Mouse (Mus musculus) hindbrain, embryonic 11.5 days (tissue): ENCODE data around the gene Syt12. TPM values are rescaled to one million over a fixed set of nuclear protein-coding genes. Genes with fewer than 3 reads are reported as not detected.

Source experiments
- ATAC-seq: fragments of 200-750 bp; cut with Nextera tagmentation; 2 replicates; pipeline ENCODE4 v1.8.0; 2017; ENCODE audit warnings: mild to moderate bottlenecking, moderate TSS enrichment, moderate library complexity; ENCODE audit not compliant: low FRiP score
- DNase-seq: peaks from one replicate; pipeline ENCODE4 v3.0.0-alpha.2; 2015; ENCODE audit warnings: low spot score
- H3K27ac ChIP-seq: fragments of 300-500 bp; sonication (generic); 2 replicates; pipeline ENCODE4 v1.5.1; 2014; ENCODE audit warnings: mild to moderate bottlenecking, low read depth, low read length
- H3K27me3 ChIP-seq: fragments of 300-500 bp; sonication (generic); 2 replicates; pipeline ENCODE4 v1.6.1; 2014; ENCODE audit warnings: mild to moderate bottlenecking, low read length, moderate library complexity, mixed read lengths; ENCODE audit not compliant: control insufficient read depth, insufficient read depth
- H3K36me3 ChIP-seq: fragments of 300-500 bp; sonication (generic); 2 replicates; pipeline ENCODE4 v1.6.1; 2014; ENCODE audit warnings: mild to moderate bottlenecking, low read length, moderate library complexity, mixed read lengths; ENCODE audit not compliant: control insufficient read depth, insufficient read depth
- H3K4me1 ChIP-seq: fragments of 300-500 bp; sonication (generic); replicated peaks from 2 replicates; pipeline ENCODE4 v1.6.1; 2014; ENCODE audit warnings: low read length, mixed read lengths; ENCODE audit not compliant: control insufficient read depth, insufficient read depth
- H3K4me2 ChIP-seq: fragments of 300-500 bp; sonication (generic); replicated peaks from 2 replicates; pipeline ENCODE4 v1.6.1; 2014; ENCODE audit warnings: mild to moderate bottlenecking, low read depth, low read length
- H3K4me3 ChIP-seq: fragments of 300-500 bp; sonication (generic); 2 replicates; pipeline ENCODE4 v1.5.1; 2014; ENCODE audit warnings: low read depth, low read length
- H3K9ac ChIP-seq: fragments of 300-500 bp; sonication (generic); 2 replicates; pipeline ENCODE4 v1.6.1; 2014; ENCODE audit warnings: low read depth, low read length
- H3K9me3 ChIP-seq: fragments of 300-500 bp; sonication (generic); 2 replicates; pipeline ENCODE4 v1.6.1; 2016; ENCODE audit warnings: low read length; ENCODE audit not compliant: control insufficient read depth
- WGBS: fragments of 180-500 bp; shearing (Covaris S2); extraction: QIAGEN DNeasy Blood & Tissue Kit; methylation state at CpG from one replicate; pipeline ENCODE4 v1.1.7; 2014; 5-methylcytosine and 5-hydroxymethylcytosine counted together
- polyA plus RNA-seq: library from polyadenylated mRNA; unstranded; fragments of >200 nt; fragmentation: Nextera tagmentation; extraction: Ambion mirVana; gene quantifications from 2 replicates; pipeline ENCODE4 v1.2.1, GENCODE M21; 2014

Syt12 gene
- polyA plus RNA-seq = 0.91 and 0.99 TPM in 2 replicates

DNA sequence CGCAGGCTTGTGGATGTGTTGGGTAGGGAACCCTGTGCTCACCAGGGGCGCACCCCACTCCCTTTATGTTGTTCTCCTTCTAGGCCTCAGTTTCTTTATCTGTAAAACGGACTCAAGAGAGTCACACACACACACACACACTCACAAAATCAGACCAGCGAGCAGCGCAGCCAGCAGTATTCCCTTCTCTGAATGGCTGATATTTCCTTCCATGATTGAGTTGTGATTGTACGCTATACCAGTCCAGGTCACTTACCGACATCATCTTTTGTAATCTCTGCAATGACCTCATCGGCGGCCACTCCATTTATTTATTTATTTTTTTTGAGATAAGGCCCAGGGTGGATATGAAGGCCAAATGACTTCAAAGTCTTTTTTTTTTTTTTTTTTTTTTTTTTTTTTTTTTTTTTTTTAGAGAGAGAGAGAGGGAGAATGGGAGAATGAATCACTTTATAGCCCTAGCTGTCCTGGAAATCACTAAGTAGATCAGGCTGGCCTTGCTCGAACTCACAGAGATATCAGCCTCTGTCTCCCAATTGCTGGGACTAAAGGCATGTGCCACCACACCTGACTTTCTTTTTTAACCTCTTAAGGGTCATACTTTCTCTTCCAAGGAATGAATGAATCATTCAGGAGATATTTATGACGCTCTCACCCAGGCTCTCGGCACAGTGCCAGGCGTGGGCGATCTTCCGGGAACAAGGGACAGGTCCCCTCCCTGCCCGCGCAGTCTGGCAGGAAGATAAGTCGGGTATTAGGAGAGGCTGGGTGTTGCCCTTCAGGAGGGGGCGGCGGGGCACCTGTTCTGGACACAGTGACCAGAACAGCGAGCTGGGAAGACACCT is at the start of gene Syt12:
Gene Syt12, minus strand, starts transcription at position 103 of the 845 bp plus-strand sequence.
- Histone ChIP-seq H3K36me3 (no peaks in the 10 kb centered on the region), H3K27ac (no peak within 1 kb of the TSS), H3K27me3 (peaks cover 31% of the 10 kb centered on the region), H3K9me3 (no peaks in the 10 kb centered on the region), H3K9ac (peak within 1 kb of the TSS; percentile 56), H3K4me2 (peak within 1 kb of the TSS; percentile 94), H3K4me1 (0 out of 2 replicates have a peak, but pooled peaks cover 2% of the 10 kb centered on the region), H3K4me3 (peak within 1 kb of the TSS; percentile 53)
- no peak for ATAC-seq
- WGBS = 38% methylated on average over 21 of the region's 21 CpGs
- peak; percentile 12 for DNase-seq

DNA sequence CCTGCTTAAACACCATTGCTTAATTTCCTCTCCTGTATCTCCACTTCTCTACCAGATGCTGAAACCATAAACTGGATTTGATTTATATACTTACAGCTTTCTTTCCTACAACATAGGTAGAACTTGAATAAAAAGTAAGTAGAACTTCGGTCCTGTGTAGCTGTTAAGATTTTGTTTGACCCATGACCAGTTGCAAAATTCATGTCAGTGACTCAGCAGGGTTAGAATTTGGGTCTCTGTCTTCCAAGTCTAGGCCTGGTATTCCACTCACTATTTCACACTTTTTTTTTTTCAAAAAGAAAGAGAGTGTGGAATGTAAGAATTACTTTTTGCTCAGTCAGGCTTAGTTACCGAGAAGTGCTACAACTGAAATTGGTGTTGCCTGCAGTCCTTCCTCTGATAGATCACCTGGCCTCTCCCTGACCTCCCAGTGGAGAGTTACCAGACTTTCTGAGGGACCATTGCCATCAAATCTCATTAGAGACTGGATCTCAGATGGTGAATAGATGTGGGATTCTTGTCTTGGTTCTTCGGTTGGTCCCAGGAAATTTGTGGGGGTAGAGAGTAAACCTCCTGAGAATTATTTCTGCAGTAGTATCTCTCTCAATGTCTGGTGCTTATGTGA is 44.3 kb upstream of the Syt12 start:
- no peak overlapping the region for H3K9ac ChIP-seq
- no peak overlapping the region for H3K4me2 ChIP-seq
- no peaks in the 10 kb centered on the region for H3K27me3 ChIP-seq
- no peaks in the 10 kb centered on the region for H3K4me1 ChIP-seq
- DNase-seq (no peak), ATAC-seq (no peak)
- no peak overlapping the region for H3K4me3 ChIP-seq
- WGBS = 84% methylated on average over 3 of the region's 3 CpGs
- no peak overlapping the region for H3K27ac ChIP-seq
- no peaks in the 10 kb centered on the region for H3K9me3 ChIP-seq
- no peaks in the 10 kb centered on the region for H3K36me3 ChIP-seq

DNA sequence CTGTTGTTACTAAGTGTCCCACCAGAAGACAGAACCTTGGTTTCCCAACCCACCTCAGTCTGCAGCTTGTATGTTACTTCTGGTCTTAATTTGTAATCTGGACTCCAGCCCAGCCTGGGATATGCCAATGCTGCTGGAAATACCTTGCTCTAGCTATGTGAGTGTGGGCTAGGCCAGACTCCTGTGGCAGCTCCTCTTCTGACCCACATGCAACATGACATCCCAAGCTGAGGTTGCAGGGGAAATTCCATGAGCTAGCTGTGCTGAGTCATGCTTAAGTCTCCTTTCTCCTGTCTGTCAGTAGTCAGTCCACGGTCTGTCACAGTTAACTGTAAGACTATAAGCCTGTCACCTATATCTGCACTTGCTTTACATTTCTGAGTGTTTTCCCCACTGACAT is 40.2 kb upstream of the Syt12 start:
- 85% methylated on average over 1 of the region's 1 CpGs for WGBS
- no peaks in the 10 kb centered on the region for H3K4me1 ChIP-seq

DNA sequence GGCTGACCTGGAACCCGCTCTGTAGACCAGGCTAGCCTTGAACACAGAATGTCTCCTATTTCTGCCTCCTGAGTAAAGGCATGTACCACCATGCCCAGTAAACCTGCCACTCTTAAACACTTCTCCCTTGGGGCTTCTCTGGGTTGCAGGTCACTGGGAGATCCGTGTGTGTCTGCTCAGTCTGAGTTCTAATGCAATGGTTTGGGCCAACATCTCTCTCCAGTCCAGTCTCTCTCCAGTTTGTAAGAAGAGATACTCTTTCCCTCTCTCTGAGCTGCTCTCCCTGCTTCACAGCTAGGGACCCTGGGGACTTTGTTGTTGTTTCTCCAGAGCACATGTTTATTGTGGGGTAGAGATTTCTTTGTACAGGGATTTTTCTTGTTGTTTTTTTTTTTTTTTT is 39.0 kb upstream of the Syt12 start:
- no peaks in the 10 kb centered on the region for H3K36me3 ChIP-seq
- WGBS = 69% methylated on average over 2 of the region's 2 CpGs
- no peak for ATAC-seq

More for the DNA sequence above, 40.2 kb upstream of the Syt12 start:
- H3K27me3 ChIP-seq = no peaks in the 10 kb centered on the region
- DNase-seq (no peak), ATAC-seq (no peak)
- no peak overlapping the region for H3K4me2 ChIP-seq
- no peak overlapping the region for H3K9ac ChIP-seq
- H3K36me3 ChIP-seq = no peaks in the 10 kb centered on the region
- H3K27ac ChIP-seq = no peak overlapping the region
- no peak overlapping the region for H3K4me3 ChIP-seq
- H3K9me3 ChIP-seq = no peaks in the 10 kb centered on the region

DNA sequence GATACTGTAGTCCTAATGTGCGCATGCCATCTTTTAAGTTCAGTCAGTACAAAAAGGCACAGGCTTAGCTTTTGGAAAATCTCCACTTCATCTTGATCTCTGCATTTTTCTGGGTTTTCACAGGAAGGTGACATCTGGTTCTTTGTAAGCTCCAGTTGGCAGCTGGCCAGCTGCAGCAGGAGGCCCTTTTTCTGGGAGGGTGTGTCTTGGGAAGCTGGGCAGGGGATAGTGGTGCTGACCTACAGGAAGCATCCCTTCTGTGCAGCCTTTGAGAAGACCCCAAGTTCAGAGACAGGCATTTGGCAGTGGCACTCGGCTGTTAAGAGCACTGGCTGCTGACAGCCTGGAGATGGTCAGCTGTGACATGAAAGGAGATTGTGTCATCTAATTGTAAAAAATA is 38.5 kb upstream of the Syt12 start:
- 64% methylated on average over 2 of the region's 2 CpGs for WGBS
- H3K9me3 ChIP-seq = no peaks in the 10 kb centered on the region
- peak; percentile 38 for DNase-seq

More for the DNA sequence above, 39.0 kb upstream of the Syt12 start:
- H3K9ac ChIP-seq = no peak overlapping the region
- H3K27me3 ChIP-seq = no peaks in the 10 kb centered on the region
- no peak overlapping the region for H3K4me3 ChIP-seq
- no peaks in the 10 kb centered on the region for H3K9me3 ChIP-seq
- no peaks in the 10 kb centered on the region for H3K4me1 ChIP-seq
- no peak overlapping the region for H3K27ac ChIP-seq
- no peak overlapping the region for H3K4me2 ChIP-seq
- no peak for DNase-seq

DNA sequence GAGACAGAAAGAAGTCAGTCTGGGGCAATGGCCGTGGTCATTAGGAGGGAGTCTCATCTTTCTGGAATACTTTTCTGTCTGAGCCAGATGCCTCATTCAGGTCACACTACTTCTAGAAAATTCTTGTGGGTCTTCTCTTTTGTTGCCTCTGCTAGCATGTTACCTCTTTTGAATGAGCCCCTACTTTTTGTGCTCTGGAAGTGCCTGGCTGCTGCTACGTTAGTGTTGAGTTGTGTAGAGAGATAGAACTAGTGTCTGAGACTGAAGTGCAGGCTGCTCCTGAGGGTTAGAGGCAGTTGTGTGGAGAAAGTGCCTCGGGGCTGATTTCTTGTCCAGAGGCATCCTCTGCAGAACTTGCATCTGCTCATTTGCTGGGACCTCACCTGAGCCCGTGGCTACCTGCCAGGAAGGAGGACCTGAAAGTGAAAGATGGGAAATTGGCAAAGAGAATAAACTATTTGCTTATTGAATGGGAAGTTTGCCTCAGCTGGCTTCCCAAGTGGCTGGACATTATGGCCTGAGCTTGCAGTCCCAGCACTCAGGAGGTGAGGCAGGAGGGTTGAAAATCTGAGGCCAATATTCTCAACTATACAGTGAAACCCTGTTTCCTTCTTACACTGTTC is 36.1 kb upstream of the Syt12 start:
- no peaks in the 10 kb centered on the region for H3K36me3 ChIP-seq
- ATAC-seq (no peak), DNase-seq (no peak)
- H3K4me3 ChIP-seq = no peak overlapping the region
- no peaks in the 10 kb centered on the region for H3K4me1 ChIP-seq
- 70% methylated on average over 4 of the region's 4 CpGs for WGBS
- no peak overlapping the region for H3K4me2 ChIP-seq
- H3K27ac ChIP-seq = no peak overlapping the region
- no peak overlapping the region for H3K9ac ChIP-seq
- no peaks in the 10 kb centered on the region for H3K27me3 ChIP-seq
- H3K9me3 ChIP-seq = no peaks in the 10 kb centered on the region

More for the DNA sequence above, 38.5 kb upstream of the Syt12 start:
- no peaks in the 10 kb centered on the region for H3K4me1 ChIP-seq
- H3K9ac ChIP-seq = no peak overlapping the region
- H3K4me2 ChIP-seq = no peak overlapping the region
- no peak for ATAC-seq
- no peak overlapping the region for H3K4me3 ChIP-seq
- no peak overlapping the region for H3K27ac ChIP-seq
- no peaks in the 10 kb centered on the region for H3K27me3 ChIP-seq
- no peaks in the 10 kb centered on the region for H3K36me3 ChIP-seq

DNA sequence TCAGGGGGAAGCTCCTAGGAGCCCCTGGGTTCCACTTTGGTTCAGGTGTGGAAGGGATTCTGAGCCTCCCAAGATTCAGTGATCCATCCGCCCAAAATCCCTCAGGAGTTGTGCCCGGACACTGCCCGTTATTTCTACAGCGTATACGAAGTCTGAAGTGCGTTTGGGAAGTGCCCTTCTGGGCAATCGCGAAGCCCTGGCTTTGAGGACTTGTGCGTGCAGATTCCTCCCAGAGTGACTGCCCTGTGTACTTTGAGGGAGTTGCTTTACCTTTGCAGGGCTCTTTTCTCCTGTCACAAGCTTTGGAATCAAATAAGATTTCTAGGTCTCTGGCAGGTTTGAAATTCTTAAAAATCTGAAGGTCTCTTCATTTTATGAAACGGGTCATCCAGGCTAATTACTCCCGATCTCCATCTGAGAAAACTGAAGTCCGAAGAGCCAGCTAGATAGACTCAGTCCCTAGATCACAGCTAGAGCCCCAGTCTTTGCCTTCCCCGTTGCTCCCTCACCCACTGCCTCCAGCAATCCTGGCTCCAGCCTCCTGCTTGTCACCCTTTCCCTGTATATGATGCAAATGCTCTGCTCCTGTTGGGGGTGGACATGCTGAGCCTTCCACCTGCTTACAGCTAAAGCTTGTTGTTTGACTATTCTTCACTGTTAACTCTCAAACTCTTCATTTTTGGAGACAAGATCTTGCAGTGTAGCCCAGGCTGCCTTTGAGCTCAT is 34.0 kb upstream of the Syt12 start:
- Histone ChIP-seq H3K4me2 (peak overlapping the region; percentile 62), H3K4me3 (peak overlapping the region; percentile 70; the same call in 1 of the 2 replicates), H3K4me1 (no peaks in the 10 kb centered on the region), H3K36me3 (no peaks in the 10 kb centered on the region), H3K9ac (no peak overlapping the region), H3K27ac (no peak overlapping the region), H3K27me3 (no peaks in the 10 kb centered on the region), H3K9me3 (no peaks in the 10 kb centered on the region)
- 11% methylated on average over 13 of the region's 13 CpGs for WGBS
- ATAC-seq = no peak
- DNase-seq = no peak
